Mouse (Mus musculus) lung, embryonic 16.5 days (tissue): ENCODE measurements around the gene Myo15. TPM values are rescaled to one million over a fixed set of nuclear protein-coding genes. Genes with fewer than 3 reads are reported as not detected.
A peak's percentile ranks its signal among the peaks of the same experiment; 100 is the strongest.

Experiments used
- ATAC-seq: fragments of 200-750 bp; cut with Nextera tagmentation; 2 replicates; pipeline ENCODE4 v1.8.0; 2017; ENCODE audit warnings: low read depth, mild to moderate bottlenecking, moderate library complexity
- H3K27ac ChIP-seq: fragments of 300-500 bp; sonication (generic); 2 replicates; pipeline ENCODE4 v1.5.1; 2014; ENCODE audit warnings: mild to moderate bottlenecking, control low read depth, low read length
- H3K27me3 ChIP-seq: fragments of 300-500 bp; sonication (generic); 2 replicates; pipeline ENCODE4 v1.6.1; 2014; ENCODE audit warnings: low read depth, low read length, mixed read lengths; ENCODE audit not compliant: control insufficient read depth, insufficient read depth
- H3K36me3 ChIP-seq: fragments of 300-500 bp; sonication (generic); 2 replicates; pipeline ENCODE4 v1.6.1; 2014; ENCODE audit warnings: low read length; ENCODE audit not compliant: control insufficient read depth, insufficient read depth
- H3K4me1 ChIP-seq: fragments of 300-500 bp; sonication (generic); replicated peaks from 2 replicates; pipeline ENCODE4 v1.6.1; 2014; ENCODE audit warnings: low read length, mixed read lengths; ENCODE audit not compliant: control insufficient read depth, insufficient read depth
- H3K4me2 ChIP-seq: fragments of 300-500 bp; sonication (generic); 2 replicates; pipeline ENCODE4 v1.6.1; 2014; ENCODE audit warnings: low read depth, low read length, control low read depth
- H3K4me3 ChIP-seq: fragments of 300-500 bp; sonication (generic); 2 replicates; pipeline ENCODE4 v1.5.1; 2014; ENCODE audit warnings: mild to moderate bottlenecking, low read length, control low read depth
- H3K9ac ChIP-seq: fragments of 300-500 bp; sonication (generic); 2 replicates; pipeline ENCODE4 v1.6.1; 2014; ENCODE audit warnings: low read length, control low read depth
- H3K9me3 ChIP-seq: fragments of 300-500 bp; sonication (generic); 2 replicates; pipeline ENCODE4 v1.6.1; 2016; ENCODE audit warnings: low read length; ENCODE audit not compliant: control insufficient read depth
- WGBS: fragments of 180-500 bp; shearing (Covaris S2); extraction: QIAGEN DNeasy Blood & Tissue Kit; methylation state at CpG from one replicate; pipeline ENCODE4 v1.1.7; 2014; 5-methylcytosine and 5-hydroxymethylcytosine counted together
- polyA plus RNA-seq: library from polyadenylated mRNA; unstranded; fragments of >200 nt; fragmentation: Nextera tagmentation; extraction: Ambion mirVana; gene quantifications from 2 replicates; pipeline ENCODE4 v1.2.1, GENCODE M21; 2015

The Myo15 gene
- polyA plus RNA-seq, 1 experiment from 2014 or later: 0.05 TPM

DNA sequence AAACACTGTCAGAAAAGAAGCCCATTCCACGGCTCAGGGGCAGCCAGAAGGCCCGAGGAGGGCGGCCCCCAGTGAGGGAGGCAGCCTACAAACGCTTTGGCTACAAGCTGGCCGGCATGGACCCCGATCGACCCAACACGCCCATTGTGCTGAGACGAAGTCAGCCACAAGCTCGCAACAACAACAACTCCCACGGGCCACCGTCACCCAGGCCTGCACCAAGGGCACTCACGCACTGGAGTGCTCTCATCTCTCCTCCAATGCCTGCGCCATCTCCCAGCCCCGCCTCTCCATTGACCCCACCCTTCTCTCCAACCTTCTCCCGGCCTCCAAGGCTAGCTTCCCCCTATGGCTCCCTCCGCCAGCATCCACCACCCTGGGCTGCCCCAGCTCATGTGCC lies 9.0 kb downstream of the Myo15 start:
- peak; percentile 91 for ATAC-seq
- no peaks in the 10 kb centered on the region for H3K4me1 ChIP-seq
- no peaks in the 10 kb centered on the region for H3K36me3 ChIP-seq
- H3K9me3 ChIP-seq: no peaks in the 10 kb centered on the region
- H3K4me3 ChIP-seq: peak overlapping the region; percentile 32
- peak overlapping the region; percentile 51 for H3K4me2 ChIP-seq
- H3K27me3 ChIP-seq: no peaks in the 10 kb centered on the region
- H3K9ac ChIP-seq: peak overlapping the region; percentile 55
- no peak overlapping the region for H3K27ac ChIP-seq
- 27% methylated on average over 17 of the region's 17 CpGs for WGBS

DNA sequence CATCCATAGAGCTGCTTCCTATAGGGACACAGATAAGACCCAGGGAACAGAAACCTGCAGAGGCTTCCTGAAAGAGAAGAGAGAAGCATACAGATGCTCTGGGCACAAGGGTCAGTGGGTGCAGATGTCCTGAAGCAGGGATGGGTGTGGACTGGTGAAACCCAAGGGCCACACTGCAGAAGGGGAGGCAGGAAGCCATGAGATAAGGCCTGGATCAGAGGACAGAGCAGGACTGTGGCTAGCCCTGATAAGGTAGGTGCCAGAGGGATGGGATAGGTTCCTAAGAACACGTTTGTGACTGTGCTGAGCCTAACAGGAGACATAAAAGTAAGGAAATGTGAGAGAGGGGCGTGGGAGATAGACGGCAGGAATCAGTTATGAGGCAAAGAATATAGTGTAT lies 17.1 kb downstream of the Myo15 start:
- no peaks in the 10 kb centered on the region for H3K27me3 ChIP-seq
- no peaks in the 10 kb centered on the region for H3K9me3 ChIP-seq
- no peak for ATAC-seq
- H3K4me3 ChIP-seq: no peak overlapping the region
- no peak overlapping the region for H3K27ac ChIP-seq
- no peaks in the 10 kb centered on the region for H3K36me3 ChIP-seq
- H3K9ac ChIP-seq: no peak overlapping the region
- WGBS: 57% methylated on average over 3 of the region's 3 CpGs
- no peaks in the 10 kb centered on the region for H3K4me1 ChIP-seq
- H3K4me2 ChIP-seq: no peak overlapping the region

DNA sequence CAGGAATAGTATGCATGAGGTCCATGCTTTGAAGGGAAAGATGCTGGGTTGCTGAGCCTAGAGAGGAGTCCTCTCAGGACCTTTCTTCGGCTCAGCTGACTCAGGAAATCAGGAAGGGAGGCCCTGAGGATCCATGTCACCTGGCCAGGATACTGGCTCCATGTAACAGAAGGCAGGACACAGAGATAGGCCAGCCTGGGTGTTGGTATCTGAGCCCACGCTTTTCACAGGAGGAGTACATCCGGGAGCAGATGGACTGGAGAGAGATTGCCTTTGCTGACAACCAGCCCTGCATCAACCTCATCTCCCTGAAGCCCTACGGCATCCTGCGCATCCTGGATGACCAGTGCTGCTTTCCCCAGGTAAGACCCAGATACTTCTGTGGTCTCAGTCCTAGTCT lies 23.6 kb downstream of the Myo15 start:
- peaks cover 2% of the 10 kb centered on the region; the same call in 1 of the 2 replicates for H3K4me1 ChIP-seq
- H3K4me3 ChIP-seq: no peak overlapping the region
- no peaks in the 10 kb centered on the region for H3K36me3 ChIP-seq
- H3K27me3 ChIP-seq: no peaks in the 10 kb centered on the region
- no peak for ATAC-seq
- no peak overlapping the region for H3K9ac ChIP-seq
- no peak overlapping the region for H3K4me2 ChIP-seq
- H3K27ac ChIP-seq: no peak overlapping the region
- WGBS: 76% methylated on average over 5 of the region's 5 CpGs
- H3K9me3 ChIP-seq: no peaks in the 10 kb centered on the region

GRCm38 (mm10) chr11:60495692-60496091 lies 26.6 kb downstream of the Myo15 start:
- H3K9ac ChIP-seq: no peak overlapping the region
- H3K4me3 ChIP-seq: no peak overlapping the region
- H3K9me3 ChIP-seq: no peaks in the 10 kb centered on the region
- no peak for ATAC-seq
- no peak overlapping the region for H3K4me2 ChIP-seq
- peaks cover 2% of the 10 kb centered on the region; the same call in 1 of the 2 replicates for H3K4me1 ChIP-seq
- WGBS: 51% methylated on average over 2 of the region's 2 CpGs
- H3K27me3 ChIP-seq: no peaks in the 10 kb centered on the region
- H3K36me3 ChIP-seq: no peaks in the 10 kb centered on the region
- H3K27ac ChIP-seq: no peak overlapping the region

DNA sequence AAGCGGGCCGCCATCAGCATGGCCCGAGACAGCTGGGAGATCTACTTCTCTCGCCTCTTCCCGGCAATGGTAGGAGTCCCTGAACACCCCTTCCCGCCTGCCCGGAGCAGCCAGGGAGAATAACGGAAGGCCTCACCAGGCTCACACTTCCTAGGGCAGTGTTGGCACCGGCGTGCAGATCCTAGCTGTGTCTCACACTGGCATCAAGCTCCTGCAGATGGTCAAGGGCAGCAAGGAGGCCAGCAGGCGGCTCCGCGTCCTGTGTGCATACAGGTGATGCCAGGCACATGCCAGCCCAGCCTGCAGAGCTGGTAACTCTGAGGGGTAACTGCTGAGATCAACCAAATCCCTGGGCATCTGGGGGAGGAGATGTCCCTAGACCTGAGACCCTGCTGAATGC lies 38.1 kb downstream of the Myo15 start:
- no peak for ATAC-seq
- Histone ChIP-seq H3K4me2 (no peak overlapping the region), H3K4me3 (no peak overlapping the region), H3K27ac (no peak overlapping the region), H3K9ac (no peak overlapping the region), H3K4me1 (peaks cover 6% of the 10 kb centered on the region; the same call in 1 of the 2 replicates), H3K36me3 (no peaks in the 10 kb centered on the region), H3K9me3 (no peaks in the 10 kb centered on the region), H3K27me3 (peaks cover 13% of the 10 kb centered on the region)
- whole genome bisulfite sequencing: 73% methylated on average over 13 of the region's 13 CpGs

- H3K9me3 ChIP-seq: no peaks in the 10 kb centered on the region
- H3K4me2 ChIP-seq: peak overlapping the region; percentile 71
- H3K9ac ChIP-seq: peak overlapping the region; percentile 21
- peaks cover 13% of the 10 kb centered on the region for H3K27me3 ChIP-seq
- peak overlapping the region; percentile 43 for H3K4me3 ChIP-seq
- ATAC-seq: 0 out of 2 replicates have a peak, but pooled peaks have one; percentile 48
- peaks cover 6% of the 10 kb centered on the region; the same call in 1 of the 2 replicates for H3K4me1 ChIP-seq
- WGBS: 3% methylated on average over 11 of the region's 11 CpGs
- no peaks in the 10 kb centered on the region for H3K36me3 ChIP-seq
- no peak overlapping the region for H3K27ac ChIP-seq
These were observed 39.8 kb downstream of the Myo15 start for GRCm38 (mm10) chr11:60508950-60509349.

- peak overlapping the region; percentile 21 for H3K9ac ChIP-seq
- peak; percentile 63; the same call in 1 of the 2 replicates for ATAC-seq
- H3K36me3 ChIP-seq: no peaks in the 10 kb centered on the region
- WGBS: under 1% methylated on average over 25 of the region's 25 CpGs
- peak overlapping the region; percentile 43 for H3K4me3 ChIP-seq
- peaks cover 13% of the 10 kb centered on the region for H3K27me3 ChIP-seq
- peaks cover 6% of the 10 kb centered on the region; the same call in 1 of the 2 replicates for H3K4me1 ChIP-seq
- no peak overlapping the region for H3K27ac ChIP-seq
- H3K4me2 ChIP-seq: peak overlapping the region; percentile 71
- no peaks in the 10 kb centered on the region for H3K9me3 ChIP-seq
These were observed 40.4 kb downstream of the Myo15 start for GRCm38 (mm10) chr11:60509500-60509899.

- 77% methylated on average over 1 of the region's 1 CpGs for WGBS
- no peaks in the 10 kb centered on the region for H3K36me3 ChIP-seq
- no peak overlapping the region for H3K4me3 ChIP-seq
- no peak overlapping the region for H3K27ac ChIP-seq
- no peak overlapping the region for H3K9ac ChIP-seq
- H3K4me2 ChIP-seq: no peak overlapping the region
- H3K4me1 ChIP-seq: peaks cover 8% of the 10 kb centered on the region; the same call in 1 of the 2 replicates
- no peak for ATAC-seq
- H3K27me3 ChIP-seq: peaks cover 13% of the 10 kb centered on the region
- H3K9me3 ChIP-seq: no peaks in the 10 kb centered on the region
These were observed 42.8 kb downstream of the Myo15 start for GRCm38 (mm10) chr11:60511893-60512292.

DNA sequence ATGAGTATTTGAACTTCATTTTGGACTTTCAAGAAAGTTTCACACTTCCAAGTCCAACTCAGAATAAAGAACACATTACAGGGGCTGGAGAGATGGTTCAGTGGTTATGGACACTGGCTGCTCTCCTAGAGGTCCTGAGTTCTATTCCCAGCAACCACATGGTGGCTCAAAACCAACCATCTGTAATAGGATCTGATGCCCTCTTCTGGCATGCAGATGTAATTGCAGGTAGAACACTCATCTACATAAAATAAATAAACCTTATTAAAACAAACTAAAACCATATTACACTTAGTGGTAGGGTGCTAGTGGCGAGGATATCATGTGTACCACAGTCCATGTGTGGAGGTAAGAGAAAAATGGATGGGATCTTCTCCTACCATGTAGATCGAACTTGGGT lies 43.4 kb downstream of the Myo15 start:
- no peak overlapping the region for H3K4me2 ChIP-seq
- 75% methylated on average over 2 of the region's 2 CpGs for WGBS
- peaks cover 13% of the 10 kb centered on the region for H3K27me3 ChIP-seq
- H3K4me1 ChIP-seq: peaks cover 8% of the 10 kb centered on the region; the same call in 1 of the 2 replicates
- H3K9ac ChIP-seq: no peak overlapping the region
- H3K4me3 ChIP-seq: no peak overlapping the region
- no peaks in the 10 kb centered on the region for H3K36me3 ChIP-seq
- ATAC-seq: no peak
- no peak overlapping the region for H3K27ac ChIP-seq
- H3K9me3 ChIP-seq: no peaks in the 10 kb centered on the region

GRCm38 (mm10) chr11:60514941-60515340 lies 45.8 kb downstream of the Myo15 start:
- no peak overlapping the region for H3K4me2 ChIP-seq
- WGBS: 40% methylated on average over 2 of the region's 2 CpGs
- ATAC-seq: peak; percentile 86; the same call in 1 of the 2 replicates
- no peaks in the 10 kb centered on the region for H3K9me3 ChIP-seq
- H3K27ac ChIP-seq: peak overlapping the region; percentile 36; the same call in 1 of the 2 replicates
- H3K4me1 ChIP-seq: 0 out of 2 replicates have a peak, but pooled peaks cover 2% of the 10 kb centered on the region
- H3K4me3 ChIP-seq: no peak overlapping the region
- no peak overlapping the region for H3K9ac ChIP-seq
- no peaks in the 10 kb centered on the region for H3K36me3 ChIP-seq
- peaks cover 8% of the 10 kb centered on the region for H3K27me3 ChIP-seq
